Comparison of ENCODE assay signal across 9 mouse cellular contexts in the genomic region with DNA sequence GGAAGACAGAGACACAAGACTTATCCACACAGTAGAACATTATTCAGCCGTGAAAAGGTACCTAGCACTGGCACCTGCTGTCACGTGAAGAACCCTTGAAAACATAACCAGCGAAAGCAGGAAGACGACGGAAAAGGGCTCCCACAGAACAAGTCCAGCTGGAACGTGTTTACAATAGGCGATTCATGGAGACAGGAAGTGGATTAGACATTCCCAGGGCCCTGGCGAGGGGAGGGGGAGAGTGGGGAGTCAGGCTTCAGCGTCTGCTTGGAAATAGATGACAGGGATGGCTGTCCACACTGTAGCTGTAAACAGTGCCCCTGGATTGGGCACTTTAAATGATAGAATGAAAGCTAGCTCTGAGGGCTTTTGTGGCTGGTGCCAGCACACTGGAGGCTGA. TPM values are rescaled to one million over a fixed set of nuclear protein-coding genes. Genes with fewer than 3 reads are reported as not detected.
DNase-seq lines count a peak whose midpoint lies in the region; ATAC-seq and TF ChIP-seq lines count a peak whose summit lies in the region.
"Had no signal": no experiment of that assay in that cellular context is flagged by ENCODE, and none has a peak within 500 bp of the region (broad histone marks: within the 10 kb centered on the region; RNA-seq: fewer than 3 reads in every experiment).

No protein-coding gene starts in this region.

- TF ChIP-seq EP300 in ES-Bruce4 (IDR thresholded peaks at IDR 0.05; ENCODE audit: insufficient read depth, low read depth, low read length) = peak; percentile 67

- no peak for TF ChIP-seq CTCF in ES-Bruce4 (IDR thresholded peaks at IDR 0.05; ENCODE audit: low read depth, low read length)

- peak; percentile 60 for DNase-seq in hindbrain, embryonic 10.5 days (ENCODE audit: low spot score)
- DNase-seq in liver = peak; percentile 51
- DNase-seq in neural tube, embryonic 11.5 days (ENCODE audit: low spot score) = peak; percentile 63
- DNase-seq in spleen, adult 12 weeks (ENCODE audit: low spot score) = no peak
- DNase-seq in layer of hippocampus, adult 9-10 months (ENCODE audit: low spot score) = no peak

- no peak for TF ChIP-seq POLR2A in ES-Bruce4 (IDR thresholded peaks at IDR 0.05; ENCODE audit: insufficient read depth, low read length)

- no peaks in the 10 kb centered on the region for H3K36me3 ChIP-seq in ES-Bruce4 (ENCODE audit: control insufficient read depth, insufficient read depth, low read length, poor library complexity, severe bottlenecking)
- H3K36me3 ChIP-seq in embryonic facial prominence, embryonic 12.5 days = no peaks in the 10 kb centered on the region
- no peaks in the 10 kb centered on the region for H3K36me3 ChIP-seq in hindbrain, embryonic 10.5 days
- no peaks in the 10 kb centered on the region for H3K36me3 ChIP-seq in neural tube, embryonic 11.5 days (ENCODE audit: control insufficient read depth, insufficient read depth, low read length)

- no peak overlapping the region for H3K4me3 ChIP-seq in ES-Bruce4 (ENCODE audit: low read depth, low read length)
- no peak overlapping the region for H3K4me3 ChIP-seq in embryonic facial prominence, embryonic 12.5 days
- H3K4me3 ChIP-seq in hindbrain, embryonic 10.5 days = no peak overlapping the region
- no peak overlapping the region for H3K4me3 ChIP-seq in neural tube, embryonic 11.5 days (ENCODE audit: low read depth, low read length)

- ATAC-seq in embryonic facial prominence, embryonic 12.5 days (ENCODE audit: insufficient number of reproducible peaks, insufficient read depth, low FRiP score, low TSS enrichment) = 0 out of 2 replicates have a peak, but pooled peaks have one; percentile 30
- ATAC-seq in neural tube, embryonic 11.5 days (ENCODE audit: insufficient read depth, low FRiP score, low TSS enrichment) = no peak
- ATAC-seq in inflammation-experienced regulatory T-cells, adult 6 months = no peak

- H3K4me1 ChIP-seq in ES-Bruce4 (ENCODE audit: control insufficient read depth, insufficient read depth, low read length) = peaks cover 4% of the 10 kb centered on the region
- peaks cover 6% of the 10 kb centered on the region; the same call in 1 of the 2 replicates for H3K4me1 ChIP-seq in embryonic facial prominence, embryonic 12.5 days
- H3K4me1 ChIP-seq in hindbrain, embryonic 10.5 days (replicated peaks) = peaks cover 32% of the 10 kb centered on the region
- no peaks in the 10 kb centered on the region for H3K4me1 ChIP-seq in neural tube, embryonic 11.5 days (ENCODE audit: control insufficient read depth, insufficient read depth, low read length)

- H3K9ac ChIP-seq in ES-Bruce4 (ENCODE audit: low read depth, poor library complexity, severe bottlenecking) = no peak overlapping the region
- H3K9ac ChIP-seq in embryonic facial prominence, embryonic 12.5 days = no peak overlapping the region
- no peak overlapping the region for H3K9ac ChIP-seq in neural tube, embryonic 11.5 days (ENCODE audit: low read length)

- 0 out of 2 replicates have a peak overlapping the region, but pooled peaks have one; percentile 7 for H3K27ac ChIP-seq in ES-Bruce4 (ENCODE audit: insufficient read depth, low read length)
- H3K27ac ChIP-seq in embryonic facial prominence, embryonic 12.5 days = peak overlapping the region; percentile 61
- H3K27ac ChIP-seq in hindbrain, embryonic 10.5 days = peak overlapping the region; percentile 81
- H3K27ac ChIP-seq in neural tube, embryonic 11.5 days (ENCODE audit: low read depth, low read length) = no peak overlapping the region
- H3K27ac ChIP-seq: macrophage had no signal

- 6% methylated on average over 9 of the region's 9 CpGs for WGBS in embryonic facial prominence, embryonic 12.5 days
- WGBS in hindbrain, embryonic 10.5 days = 31% methylated on average over 9 of the region's 9 CpGs
- 32% methylated on average over 9 of the region's 9 CpGs for WGBS in neural tube, embryonic 11.5 days

- no peaks in the 10 kb centered on the region for H3K9me3 ChIP-seq in ES-Bruce4 (replicated peaks; ENCODE audit: control insufficient read depth, insufficient read depth, low read length, poor library complexity, severe bottlenecking)
- H3K9me3 ChIP-seq in embryonic facial prominence, embryonic 12.5 days = no peaks in the 10 kb centered on the region
- H3K9me3 ChIP-seq in hindbrain, embryonic 10.5 days = no peaks in the 10 kb centered on the region
- no peaks in the 10 kb centered on the region for H3K9me3 ChIP-seq in neural tube, embryonic 11.5 days (ENCODE audit: control insufficient read depth, low read length)

- H3K4me2 ChIP-seq in embryonic facial prominence, embryonic 12.5 days (replicated peaks) = no peak overlapping the region
- no peak overlapping the region for H3K4me2 ChIP-seq in neural tube, embryonic 11.5 days (ENCODE audit: low read depth)

- no peaks in the 10 kb centered on the region for H3K27me3 ChIP-seq in ES-Bruce4 (ENCODE audit: control insufficient read depth, insufficient read depth, low read length, poor library complexity, severe bottlenecking)
- no peaks in the 10 kb centered on the region for H3K27me3 ChIP-seq in embryonic facial prominence, embryonic 12.5 days
- no peaks in the 10 kb centered on the region for H3K27me3 ChIP-seq in hindbrain, embryonic 10.5 days (ENCODE audit: insufficient read depth, poor library complexity, severe bottlenecking)
- no peaks in the 10 kb centered on the region for H3K27me3 ChIP-seq in neural tube, embryonic 11.5 days (ENCODE audit: control insufficient read depth, insufficient read depth, low read length)

RNA-seq across cellular contexts. Expression of gene Gga1, which starts 8.6 kb away (rescaled TPM):
- 25.8 and 29.3 TPM in 2 replicates for polyA plus RNA-seq in ES-Bruce4 (2011; ENCODE audit: insufficient read depth, insufficient read length, low read depth, missing spikeins)
- 50.0 and 51.1 TPM in 2 replicates for polyA plus RNA-seq in embryonic facial prominence, embryonic 12.5 days (2016; fragmentation: Nextera tagmentation; extraction: Ambion mirVana)
- 51.1 and 60.7 TPM in 2 replicates for polyA plus RNA-seq in hindbrain, embryonic 10.5 days (2016; fragmentation: Nextera tagmentation; extraction: Ambion mirVana)
- 36.4 and 37.0 TPM in 2 replicates for polyA plus RNA-seq in neural tube, embryonic 11.5 days (2014; fragmentation: Nextera tagmentation; extraction: Ambion mirVana)
- 10 to 100 TPM; 11.9 to 22.5 (median 16.1) TPM for polyA plus RNA-seq in inflammation-experienced regulatory T-cells, adult 6 months (2017; shearing (Covaris generic))

RNA-seq across cellular contexts. Expression of gene Lgals2, which starts 13.1 kb away (rescaled TPM):
- polyA plus RNA-seq in ES-Bruce4 (2011; ENCODE audit: insufficient read depth, insufficient read length, low read depth, missing spikeins) = 2.4 TPM in 1 of 2 replicates, not detected in the other
- polyA plus RNA-seq in embryonic facial prominence, embryonic 12.5 days (2016; fragmentation: Nextera tagmentation; extraction: Ambion mirVana) = not detected in 2 replicates
- not detected in 2 replicates for polyA plus RNA-seq in hindbrain, embryonic 10.5 days (2016; fragmentation: Nextera tagmentation; extraction: Ambion mirVana)
- polyA plus RNA-seq in neural tube, embryonic 11.5 days (2014; fragmentation: Nextera tagmentation; extraction: Ambion mirVana) = not detected in 2 replicates
- not detected for polyA plus RNA-seq in inflammation-experienced regulatory T-cells, adult 6 months (2017; shearing (Covaris generic))
- polyA plus RNA-seq: macrophage had no signal

RNA-seq across cellular contexts. Expression of gene Cdc42ep1, which starts 26.0 kb away (rescaled TPM):
- 9.2 and 10.5 TPM in 2 replicates for polyA plus RNA-seq in ES-Bruce4 (2011; ENCODE audit: insufficient read depth, insufficient read length, low read depth, missing spikeins)
- 25.6 and 25.7 TPM in 2 replicates for polyA plus RNA-seq in embryonic facial prominence, embryonic 12.5 days (2016; fragmentation: Nextera tagmentation; extraction: Ambion mirVana)
- polyA plus RNA-seq in hindbrain, embryonic 10.5 days (2016; fragmentation: Nextera tagmentation; extraction: Ambion mirVana) = 19.2 and 19.4 TPM in 2 replicates
- 14.0 and 15.1 TPM in 2 replicates for polyA plus RNA-seq in neural tube, embryonic 11.5 days (2014; fragmentation: Nextera tagmentation; extraction: Ambion mirVana)
- polyA plus RNA-seq in inflammation-experienced regulatory T-cells, adult 6 months (2017; shearing (Covaris generic)) = not detected
- polyA plus RNA-seq: macrophage had no signal

RNA-seq across cellular contexts. Expression of gene Gm49510, which starts 31.1 kb away (rescaled TPM):
- not detected in 2 replicates for polyA plus RNA-seq in ES-Bruce4 (2011; ENCODE audit: insufficient read depth, insufficient read length, low read depth, missing spikeins)
- polyA plus RNA-seq in embryonic facial prominence, embryonic 12.5 days (2016; fragmentation: Nextera tagmentation; extraction: Ambion mirVana) = 0.29 and 1.4 TPM in 2 replicates
- polyA plus RNA-seq in hindbrain, embryonic 10.5 days (2016; fragmentation: Nextera tagmentation; extraction: Ambion mirVana) = 0.29 and 0.38 TPM in 2 replicates
- 0.27 TPM in 1 of 2 replicates, not detected in the other for polyA plus RNA-seq in neural tube, embryonic 11.5 days (2014; fragmentation: Nextera tagmentation; extraction: Ambion mirVana)
- not detected for polyA plus RNA-seq in inflammation-experienced regulatory T-cells, adult 6 months (2017; shearing (Covaris generic))
- polyA plus RNA-seq: macrophage had no signal

RNA-seq across cellular contexts. Expression of gene Sh3bp1, which starts 31.2 kb away (rescaled TPM):
- polyA plus RNA-seq in ES-Bruce4 (2011; ENCODE audit: insufficient read depth, insufficient read length, low read depth, missing spikeins) = 26.8 and 41.7 TPM in 2 replicates
- 39.4 and 42.2 TPM in 2 replicates for polyA plus RNA-seq in embryonic facial prominence, embryonic 12.5 days (2016; fragmentation: Nextera tagmentation; extraction: Ambion mirVana)
- polyA plus RNA-seq in hindbrain, embryonic 10.5 days (2016; fragmentation: Nextera tagmentation; extraction: Ambion mirVana) = 23.8 and 24.7 TPM in 2 replicates
- polyA plus RNA-seq in neural tube, embryonic 11.5 days (2014; fragmentation: Nextera tagmentation; extraction: Ambion mirVana) = 14.4 and 15.3 TPM in 2 replicates
- polyA plus RNA-seq in inflammation-experienced regulatory T-cells, adult 6 months (2017; shearing (Covaris generic)) = 10 to 100 TPM; 49.5 to 72.6 (median 52.6) TPM

Comparison
In these comparisons a context has a peak if more than half of its experiments do, and no peak if none do; other contexts are left out.
1. DNase-seq: peak in hindbrain, embryonic 10.5 days (single experiment), liver (single experiment) and neural tube, embryonic 11.5 days (single experiment); none in spleen, adult 12 weeks (single experiment) and layer of hippocampus, adult 9-10 months (single experiment).
2. RNA of gene Cdc42ep1, which starts 26.0 kb away (polyA plus RNA-seq): 25.6 to 25.7 TPM in embryonic facial prominence, embryonic 12.5 days, 19.2 to 19.4 TPM in hindbrain, embryonic 10.5 days, 14.0 to 15.1 TPM in neural tube, embryonic 11.5 days and 9.2 to 10.5 TPM in ES-Bruce4; not detected in inflammation-experienced regulatory T-cells, adult 6 months; every median in the first group is over 10 times any median in the second.